Mouse (Mus musculus) right cerebral cortex, adult 2 months (tissue): ENCODE data around the gene Mcam.

ENCODE experiments used
- DNase-seq, 2 experiments: peaks; one replicate each; pipeline ENCODE4 v3.0.0; 2021 to 2022; ENCODE audit warnings: low spot score in 2 of 2

The Mcam gene

DNA sequence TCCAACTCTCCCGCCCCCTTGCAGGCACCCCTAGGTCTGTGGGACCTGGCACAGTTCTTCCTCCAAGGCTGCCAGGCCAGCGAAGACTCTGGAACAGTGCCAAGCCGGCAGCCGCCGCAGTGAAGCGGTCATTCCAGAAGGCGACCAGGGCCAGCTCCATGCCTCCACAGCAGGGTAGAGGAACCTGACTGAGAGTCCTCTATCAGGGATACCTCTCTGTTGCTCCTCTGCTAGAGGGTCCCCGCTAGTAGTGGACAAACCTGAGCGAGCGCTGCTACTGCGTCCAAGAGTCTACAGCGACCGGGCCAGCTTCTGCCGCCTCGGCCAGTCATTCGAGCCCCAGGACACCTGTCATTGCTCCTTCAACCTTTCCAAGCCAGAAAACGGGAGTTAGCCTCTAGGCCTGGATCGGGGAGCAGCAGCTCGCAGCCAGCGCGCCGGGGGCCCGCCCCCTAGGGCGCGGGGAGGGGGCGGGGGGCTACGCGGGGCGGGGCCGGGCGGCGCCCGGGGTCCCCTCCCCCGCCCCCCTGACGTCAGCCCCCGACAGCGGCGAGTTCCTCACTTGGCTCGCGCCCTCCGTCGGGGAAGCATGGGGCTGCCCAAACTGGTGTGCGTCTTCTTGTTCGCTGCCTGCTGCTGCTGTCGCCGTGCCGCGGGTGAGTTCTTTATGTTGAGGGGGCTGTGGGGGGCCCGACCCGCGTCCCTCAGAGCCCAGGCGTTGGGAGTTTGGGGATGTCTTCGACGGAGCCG is at the start of gene Mcam:
Mcam (plus strand) TSS at position 369 of the 750 bp plus-strand sequence.
- no peak for DNase-seq

DNA sequence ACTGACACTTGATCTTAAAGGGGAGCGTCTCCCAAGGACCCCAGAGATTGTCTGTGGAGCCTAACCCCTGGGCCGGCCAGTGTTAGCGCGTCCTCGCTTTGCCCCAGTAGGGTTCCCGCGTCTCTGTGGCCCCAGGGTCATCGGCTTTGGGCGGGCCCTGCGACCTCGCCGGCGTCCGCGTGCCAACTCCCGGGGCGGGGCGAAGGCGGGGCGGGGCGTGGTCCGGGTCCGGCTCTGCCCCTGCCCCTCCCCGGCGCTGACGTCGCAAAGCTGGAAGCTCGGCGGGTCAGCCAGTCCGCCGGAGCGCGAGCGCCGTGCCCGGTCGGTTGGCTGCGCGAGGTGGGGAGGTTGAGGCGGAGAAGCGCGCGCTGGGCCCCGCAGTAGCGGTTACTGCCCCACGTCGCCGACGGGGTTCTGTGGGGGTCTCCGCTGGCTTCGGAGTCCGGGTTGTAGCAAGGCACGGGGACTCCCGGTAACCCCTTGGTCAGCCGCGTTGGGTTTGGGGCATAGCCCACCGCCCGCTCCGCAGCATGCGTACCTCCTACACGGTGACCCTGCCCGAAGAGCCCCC is 49.5 kb upstream of the Mcam start:
- peak; percentile 86 to 90 for DNase-seq

DNA sequence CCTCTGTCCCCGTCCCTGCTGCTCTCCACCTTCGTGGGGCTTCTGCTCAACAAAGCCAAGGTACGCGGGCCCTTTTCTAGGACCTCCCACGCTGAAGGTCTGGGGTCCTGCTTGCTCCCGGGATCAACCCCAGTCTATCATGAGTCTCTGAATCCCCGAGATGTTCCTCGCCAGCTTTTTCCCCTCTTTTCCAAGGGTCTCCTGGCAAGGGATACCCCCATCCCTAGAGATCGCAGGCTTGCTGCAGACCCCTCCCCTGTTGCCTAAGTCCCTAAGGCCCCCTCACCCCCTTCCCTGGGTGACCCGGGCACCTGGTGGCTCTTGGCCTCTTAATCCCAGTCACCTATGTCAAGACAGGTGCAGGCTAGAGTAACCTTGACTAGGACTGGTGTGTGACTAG is 49.0 kb upstream of the Mcam start:
- DNase-seq: no peak

DNA sequence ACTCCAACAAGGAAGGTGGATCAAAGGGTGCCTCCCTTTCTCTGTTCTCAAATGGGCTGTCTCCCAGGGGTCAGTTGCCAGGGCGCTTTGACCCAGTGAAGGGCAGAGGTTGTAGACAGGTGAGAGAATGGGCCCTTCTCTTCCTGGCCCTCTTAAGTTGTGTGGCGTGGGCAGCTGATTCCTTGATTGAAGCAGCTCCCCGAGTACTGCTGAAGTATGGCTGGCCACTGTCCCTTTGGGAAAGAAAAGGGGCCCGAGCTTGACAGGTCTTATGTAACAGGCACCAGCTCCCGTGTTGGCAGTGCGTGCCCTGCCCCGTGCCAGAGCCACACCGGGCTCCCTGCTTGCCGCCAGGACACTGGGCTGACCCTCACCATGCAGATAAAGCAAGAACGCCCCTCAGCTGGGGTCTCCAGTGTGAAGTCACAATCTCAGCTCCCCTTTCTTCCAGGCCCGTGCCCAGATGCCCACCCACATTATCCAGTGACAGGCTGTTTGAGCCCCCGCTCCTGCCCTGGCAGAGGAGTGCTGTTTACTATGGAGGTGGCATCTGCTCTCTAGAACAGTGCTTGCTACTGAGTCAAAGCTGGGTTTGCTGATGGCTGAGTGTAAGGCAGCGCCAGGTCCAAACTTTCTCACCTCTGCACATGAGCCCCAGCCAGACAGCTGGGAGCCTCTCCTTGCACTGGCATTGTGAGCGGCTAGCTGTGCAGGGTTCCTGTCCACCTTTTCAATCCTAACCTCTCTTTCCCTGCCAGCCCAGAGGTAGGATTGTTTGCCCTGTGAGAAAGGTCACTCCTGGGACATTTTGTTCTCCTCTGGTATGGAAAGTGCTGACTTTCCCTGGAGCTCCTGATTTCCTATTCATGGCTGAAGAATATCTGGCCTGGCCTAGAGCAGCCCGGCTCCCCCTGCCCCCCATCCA is 48.3 kb upstream of the Mcam start:
- peak; percentile 70 to 78 for DNase-seq

DNA sequence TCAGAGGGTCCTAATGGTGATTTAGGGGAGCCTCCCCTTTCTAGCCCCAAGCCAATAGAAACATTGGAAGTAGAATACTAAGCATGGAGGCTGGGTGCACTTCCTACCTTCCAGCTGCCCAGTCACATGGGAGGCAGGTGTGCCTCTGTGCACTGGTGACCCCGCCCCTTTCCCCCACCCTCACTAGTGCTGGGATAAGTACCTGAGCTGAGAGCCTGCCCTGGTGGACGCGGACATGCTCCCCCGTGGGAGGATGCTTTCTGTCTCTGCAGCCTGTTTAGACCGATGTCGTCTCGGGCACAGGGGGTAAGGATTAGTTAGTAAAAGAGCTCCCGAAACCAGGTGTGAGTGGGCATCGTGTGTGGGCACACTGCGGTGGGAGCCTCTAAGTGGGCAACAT is 47.3 kb upstream of the Mcam start:
- DNase-seq: no peak

DNA sequence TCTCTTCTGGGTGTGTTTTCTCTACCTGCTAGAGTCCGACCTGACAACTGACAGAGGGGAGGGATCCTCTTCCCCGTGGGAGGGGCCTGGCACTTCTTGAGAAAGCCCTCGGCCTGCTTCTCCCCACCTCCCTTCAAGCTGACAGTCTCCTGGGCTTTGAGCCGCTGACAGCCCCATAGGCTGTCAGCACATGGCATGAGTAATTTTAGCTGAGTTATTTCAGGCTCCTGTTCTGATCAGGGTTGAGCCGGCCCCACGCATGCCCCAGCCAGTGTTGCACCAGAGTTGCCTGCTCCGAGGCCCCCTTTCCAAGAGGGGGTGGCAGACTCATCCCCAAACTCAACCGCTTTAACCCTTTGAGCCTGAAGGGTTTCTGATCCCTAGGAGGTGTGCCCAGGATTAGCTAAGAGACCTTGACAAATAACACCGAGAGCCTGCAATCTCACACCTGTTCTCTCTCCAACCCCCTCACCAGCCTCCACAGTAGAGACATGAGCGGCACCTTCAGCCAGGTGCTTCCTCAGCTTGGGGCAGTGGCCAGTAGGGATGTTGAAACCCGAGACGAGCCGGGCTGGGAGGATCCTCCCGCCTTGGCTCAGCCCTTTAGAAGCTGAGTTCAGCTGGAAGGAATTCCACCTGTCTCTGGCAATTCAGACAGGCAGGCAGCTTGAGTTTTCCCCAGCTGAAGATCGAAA is 46.4 kb upstream of the Mcam start:
- peak; percentile 68 to 73 for DNase-seq

DNA sequence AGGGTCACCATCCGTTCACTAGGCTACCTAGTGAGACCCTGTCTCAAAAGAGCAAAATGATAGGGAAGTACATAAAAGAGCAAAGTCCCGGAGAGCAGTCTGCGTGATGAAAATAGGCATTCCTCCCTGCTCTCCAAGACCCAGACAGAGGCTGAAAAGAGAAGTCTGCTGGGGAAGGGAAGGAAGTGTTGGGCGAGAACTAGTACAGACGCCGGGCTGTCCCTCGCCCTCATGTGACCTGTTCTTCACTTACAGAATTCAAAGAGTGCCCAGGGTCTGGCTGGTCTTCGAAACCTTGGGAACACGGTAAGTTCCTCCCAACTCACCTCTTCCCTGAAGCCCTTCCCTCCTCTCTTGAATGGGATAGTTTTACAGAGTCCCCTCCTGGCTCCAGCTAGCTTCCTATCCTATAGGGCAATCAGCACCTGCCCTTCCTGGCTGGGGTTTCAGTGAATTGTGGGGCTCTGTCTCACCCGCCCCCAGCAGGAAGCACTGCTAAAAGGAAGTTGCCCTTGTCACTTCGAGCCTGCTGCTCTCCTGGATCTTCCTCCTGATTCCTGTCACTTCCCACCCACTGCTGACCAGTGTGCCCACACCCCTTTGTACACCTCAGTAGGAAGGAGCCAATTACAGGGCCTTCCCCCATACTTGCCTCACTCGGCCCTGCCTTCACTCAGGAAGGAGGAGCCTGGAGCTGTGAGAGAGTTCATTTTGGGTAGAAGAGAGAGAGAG is 45.2 kb upstream of the Mcam start:
- DNase-seq: no peak

DNA sequence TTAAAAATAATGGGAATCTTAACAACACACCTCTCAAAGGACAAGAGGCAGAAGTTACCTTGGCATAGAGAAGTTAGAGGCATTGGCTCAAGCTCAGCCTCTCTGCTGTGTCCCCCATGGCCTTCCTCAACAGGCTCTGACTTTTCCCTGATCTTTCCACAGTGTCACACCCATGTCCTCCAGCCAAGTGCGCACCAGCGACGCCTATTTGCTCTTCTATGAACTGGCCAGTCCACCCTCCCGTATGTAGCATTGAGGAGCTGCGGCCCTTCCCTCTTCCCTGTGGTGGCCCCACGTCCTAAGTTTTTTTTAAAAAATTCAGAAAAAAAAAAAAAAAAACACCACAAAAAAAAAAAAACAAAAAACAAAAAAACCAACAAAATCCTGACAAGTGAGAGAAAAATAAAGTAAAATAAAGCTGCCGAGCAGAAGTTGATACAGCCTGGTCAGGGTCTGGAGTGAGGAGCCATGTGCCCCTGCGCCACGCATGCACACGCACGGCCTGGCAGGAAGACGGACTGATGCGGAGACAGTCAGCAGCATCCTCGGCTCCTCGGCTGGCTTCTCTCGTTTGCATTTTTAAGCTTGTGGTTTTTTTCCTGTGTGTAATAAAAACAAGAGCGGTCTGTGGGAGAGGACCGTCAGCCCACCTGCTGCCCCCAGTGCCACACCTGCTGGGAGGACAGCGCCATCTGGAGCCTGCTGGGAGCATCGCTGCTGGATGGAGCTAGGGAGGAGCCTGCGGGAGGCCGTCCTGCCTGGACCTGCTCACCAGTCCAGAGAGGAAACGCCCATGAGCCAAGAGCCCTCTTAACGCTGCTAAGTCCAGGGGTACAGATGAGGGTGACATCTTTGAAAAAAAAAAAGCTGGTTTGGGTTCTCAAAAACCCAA is 40.4 kb upstream of the Mcam start:
- DNase-seq: peak; percentile 86 to 90

DNA sequence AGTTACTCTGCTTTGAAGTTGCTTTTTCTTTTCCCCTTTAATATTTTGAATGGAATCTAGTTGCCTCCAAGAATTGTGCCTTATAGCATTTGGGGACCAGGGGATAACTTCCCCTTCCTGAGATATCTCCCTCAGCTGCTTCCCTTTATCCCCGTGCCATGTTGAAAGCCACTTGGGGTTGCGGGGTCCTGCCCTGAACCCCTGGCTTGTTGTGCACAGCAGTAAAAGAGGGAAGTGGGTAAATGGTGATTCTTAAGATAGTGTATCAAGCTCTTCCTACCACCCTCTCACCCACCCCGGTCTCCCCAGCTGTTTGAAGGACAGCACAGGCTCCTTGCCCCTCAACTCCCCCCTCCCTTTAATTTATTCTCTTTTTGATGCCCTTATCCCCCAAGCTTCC is 39.5 kb upstream of the Mcam start:
- no peak for DNase-seq

DNA sequence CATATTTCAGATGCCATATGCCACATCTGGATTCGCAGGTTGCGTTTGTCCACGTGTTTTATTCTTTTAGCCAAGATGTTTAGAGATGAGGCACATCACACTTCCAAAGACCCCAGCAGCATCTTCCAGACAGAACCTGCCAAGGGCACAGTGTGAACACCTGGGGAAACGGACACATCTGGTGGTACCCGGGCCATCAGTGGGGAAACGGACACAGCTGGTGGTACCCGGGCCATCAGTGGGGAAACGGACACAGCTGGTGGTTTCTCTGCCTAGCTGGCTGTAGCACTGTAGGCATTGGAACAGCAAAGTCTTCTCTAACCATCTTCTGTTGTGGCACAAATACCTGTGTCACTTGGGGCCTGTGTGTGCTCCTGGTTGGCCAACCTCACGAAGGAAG is 38.5 kb upstream of the Mcam start:
- DNase-seq: no peak

DNA sequence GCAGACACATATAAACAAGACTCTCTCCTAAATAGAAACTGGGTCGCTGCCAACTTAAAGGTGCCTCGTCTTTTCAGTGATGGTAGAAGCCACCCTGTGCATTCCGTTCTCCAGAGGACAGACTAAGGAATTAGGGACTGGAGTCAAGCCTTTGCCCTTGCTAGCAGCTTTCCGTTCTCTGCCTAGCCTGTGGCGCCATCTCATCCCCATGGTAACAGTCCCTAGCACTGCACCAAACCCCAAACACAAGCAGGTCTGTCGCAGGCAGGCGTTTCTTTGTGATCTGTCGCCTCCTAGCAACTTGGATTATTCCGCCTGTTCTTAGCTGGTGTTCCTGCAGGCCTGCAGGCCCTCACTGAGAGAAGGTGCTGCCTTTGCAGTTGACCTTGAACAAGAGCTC is 37.7 kb upstream of the Mcam start:
- DNase-seq: peak; percentile 59 to 67

DNA sequence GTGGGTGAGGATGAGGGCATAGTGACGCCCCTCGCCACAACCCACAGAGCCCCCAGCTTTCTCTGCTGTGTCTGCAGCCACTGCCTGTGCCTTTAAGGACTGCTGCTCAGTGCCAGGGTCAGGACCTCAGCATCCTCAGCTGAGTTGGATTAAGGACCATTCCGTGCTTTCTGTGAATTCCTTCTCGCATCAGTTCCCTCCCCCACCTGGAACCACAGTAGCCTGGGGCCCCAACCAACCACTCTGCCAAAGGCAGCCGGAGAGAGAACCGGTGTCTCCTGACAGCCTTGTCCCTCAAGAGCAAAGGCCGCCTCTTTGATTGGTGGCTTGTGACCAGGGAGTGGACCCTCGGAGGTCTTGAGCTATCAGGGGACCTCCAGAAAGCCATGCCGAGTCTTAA is 32.8 kb upstream of the Mcam start, which contains the start of gene Mfrp:
Mfrp (plus strand) TSS at position 240 of the 400 bp plus-strand sequence.
- no peak for DNase-seq

DNA sequence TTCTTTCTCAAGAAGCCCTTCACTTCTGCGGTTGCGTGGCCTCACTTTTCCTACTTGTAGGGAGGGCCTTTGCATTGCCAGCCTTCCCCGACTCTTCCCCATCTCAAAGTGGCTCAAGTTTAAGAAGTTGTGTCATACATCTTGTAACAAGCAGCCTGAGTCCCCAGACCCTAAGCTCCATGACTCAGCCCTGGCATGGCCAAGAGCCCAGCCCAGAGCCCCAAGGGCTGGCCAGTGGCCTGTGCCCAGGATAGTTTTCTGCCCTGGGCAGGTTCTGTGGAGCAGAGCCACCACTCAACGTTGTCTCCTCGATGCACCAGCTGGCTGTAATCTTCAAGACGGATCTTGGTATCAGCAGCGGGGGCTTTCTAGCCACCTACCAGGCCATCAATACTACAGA is 29.4 kb upstream of the Mcam start:
- DNase-seq: no peak

DNA sequence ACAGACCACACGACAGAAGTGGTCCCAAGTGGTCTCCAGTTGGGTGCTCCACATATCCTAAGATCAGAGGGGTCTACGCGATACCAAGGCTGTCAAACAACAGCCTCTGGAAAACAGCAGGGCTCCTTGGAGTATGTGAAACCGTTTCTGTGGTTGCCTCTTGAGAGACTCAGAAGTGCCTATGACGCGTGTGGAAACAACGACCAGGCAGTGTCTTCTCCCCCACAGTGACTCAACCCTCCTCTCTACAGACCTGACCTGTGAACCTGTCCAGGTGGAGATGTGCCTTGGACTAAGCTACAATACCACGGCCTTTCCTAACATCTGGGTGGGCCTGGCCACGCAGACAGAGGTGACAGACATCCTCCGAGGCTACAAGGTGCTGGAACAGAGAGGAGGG is 28.5 kb upstream of the Mcam start:
- DNase-seq: no peak

DNA sequence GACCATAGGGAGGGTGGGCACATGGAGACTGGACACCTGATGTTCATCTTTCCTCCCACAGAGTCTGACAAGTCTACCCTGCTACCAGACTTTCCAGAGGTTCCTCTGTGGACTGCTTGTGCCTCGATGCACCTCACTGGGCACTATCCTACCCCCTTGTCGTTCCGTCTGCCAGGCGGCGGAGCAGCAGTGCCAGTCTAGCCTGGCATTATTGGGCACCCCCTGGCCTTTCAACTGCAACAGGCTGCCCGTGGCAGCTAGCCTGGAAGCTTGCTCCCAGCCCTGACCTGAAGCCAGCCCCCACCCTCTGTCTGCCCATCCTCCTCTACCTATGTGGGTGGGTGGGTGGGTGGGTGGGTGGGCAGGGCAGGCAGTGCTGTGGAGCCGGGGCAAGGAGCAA is 28.1 kb upstream of the Mcam start:
- DNase-seq: no peak

DNA sequence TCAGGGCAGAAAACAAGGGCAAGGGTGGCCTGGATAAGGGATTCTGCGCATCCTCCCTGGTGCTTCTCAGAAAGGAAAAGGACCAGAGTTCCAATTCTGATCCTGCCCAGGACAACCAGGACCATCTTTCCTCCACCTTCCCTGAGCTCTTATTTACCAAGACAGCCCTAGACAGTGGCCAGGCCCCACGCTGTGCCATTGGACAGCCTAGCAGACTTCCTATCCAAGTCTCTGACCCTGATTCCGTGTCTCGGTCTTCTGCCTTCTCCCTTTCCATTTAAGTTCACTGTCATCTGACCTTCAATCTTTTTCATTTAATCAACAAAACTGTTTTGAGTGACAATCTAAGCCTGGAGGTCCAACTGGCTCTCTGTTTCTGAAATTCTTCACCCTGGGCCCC is 27.7 kb upstream of the Mcam start:
- no peak for DNase-seq

DNA sequence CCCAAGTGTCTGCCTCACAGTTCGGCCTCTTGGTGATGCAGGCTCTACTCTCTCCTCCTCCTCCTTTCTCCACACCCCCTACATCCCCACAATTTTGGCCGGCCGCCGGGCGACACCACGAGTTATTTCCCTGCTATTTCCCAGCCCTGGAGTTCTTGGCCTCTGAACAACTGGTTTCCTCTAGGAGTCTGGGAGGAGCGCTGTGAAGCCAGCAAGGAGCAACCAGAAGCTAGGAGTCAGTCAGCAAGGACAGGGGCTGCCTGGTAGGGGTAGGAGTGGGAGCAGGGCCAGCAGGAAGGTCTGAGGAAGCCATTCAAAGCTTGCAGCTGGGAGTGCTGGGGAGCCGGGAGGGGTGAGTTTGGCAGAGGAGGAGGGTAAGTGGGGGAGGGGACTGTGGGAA is 27.2 kb upstream of the Mcam start, which contains the start of gene C1qtnf5:
C1qtnf5 (plus strand) TSS at position 136 of the 400 bp plus-strand sequence.
- DNase-seq: peak; percentile 61 to 70

DNA sequence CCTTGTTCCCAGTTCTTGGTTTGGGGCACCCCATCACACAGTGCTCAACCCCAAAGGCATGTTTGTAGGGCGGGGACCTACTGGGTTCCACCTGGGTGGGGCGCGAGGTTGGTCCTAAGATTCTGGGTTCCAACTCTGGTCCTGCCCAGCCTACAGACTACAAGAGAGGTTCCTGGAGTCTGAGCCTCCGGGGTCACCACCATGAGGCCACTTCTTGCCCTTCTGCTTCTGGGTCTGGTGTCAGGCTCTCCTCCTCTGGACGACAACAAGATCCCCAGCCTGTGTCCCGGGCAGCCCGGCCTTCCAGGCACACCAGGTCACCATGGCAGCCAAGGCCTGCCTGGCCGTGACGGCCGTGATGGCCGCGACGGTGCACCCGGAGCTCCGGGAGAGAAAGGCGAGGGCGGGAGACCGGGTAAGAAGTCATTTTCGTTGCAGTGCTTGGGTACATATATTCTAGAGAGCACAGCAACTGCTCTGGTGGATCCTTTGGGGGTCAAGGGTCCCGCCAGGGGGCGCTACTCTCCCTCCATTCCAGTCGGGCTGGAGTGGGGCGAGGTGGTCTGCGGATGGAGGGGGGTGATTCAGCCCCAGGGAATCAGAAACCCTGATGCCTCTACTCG is 26.6 kb upstream of the Mcam start:
- no peak for DNase-seq

DNA sequence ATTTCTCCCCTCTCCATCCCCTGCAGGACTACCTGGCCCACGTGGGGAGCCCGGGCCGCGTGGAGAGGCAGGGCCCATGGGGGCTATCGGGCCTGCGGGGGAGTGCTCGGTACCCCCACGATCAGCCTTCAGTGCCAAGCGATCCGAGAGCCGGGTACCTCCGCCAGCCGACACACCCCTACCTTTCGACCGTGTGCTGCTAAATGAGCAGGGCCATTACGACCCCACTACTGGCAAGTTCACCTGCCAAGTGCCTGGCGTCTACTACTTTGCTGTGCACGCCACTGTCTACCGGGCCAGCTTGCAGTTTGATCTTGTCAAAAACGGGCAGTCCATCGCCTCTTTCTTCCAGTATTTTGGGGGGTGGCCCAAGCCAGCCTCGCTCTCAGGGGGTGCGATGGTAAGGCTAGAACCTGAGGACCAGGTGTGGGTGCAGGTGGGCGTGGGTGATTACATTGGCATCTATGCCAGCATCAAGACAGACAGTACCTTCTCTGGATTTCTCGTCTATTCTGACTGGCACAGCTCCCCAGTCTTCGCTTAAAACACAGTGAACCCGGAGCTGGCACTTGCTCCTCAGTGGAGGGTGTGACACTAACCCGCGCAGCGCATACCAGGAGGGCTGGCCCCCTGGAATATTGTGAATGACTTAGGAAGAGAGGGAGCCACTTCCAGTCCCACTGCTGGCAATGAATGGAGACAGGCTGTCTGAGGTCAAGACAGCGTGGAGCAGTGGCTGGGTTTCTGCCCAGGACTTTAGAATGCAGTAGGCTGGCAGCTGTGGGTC is 25.8 kb upstream of the Mcam start:
- DNase-seq: no peak
